Mouse (Mus musculus) cerebellum, adult 2 months (tissue): ENCODE data around the gene Adcyap1r1.

ENCODE experiments used
- CTCF ChIP-seq: fragments of 200-500 bp; IDR thresholded peaks from 2 replicates; pipeline ENCODE4 v1.5.1; 2011; ENCODE audit warnings: low read depth, mild to moderate bottlenecking, control low read depth, low read length, moderate library complexity, borderline replicate concordance; ENCODE audit not compliant: insufficient read depth
- POLR2A ChIP-seq: fragments of 200-500 bp; IDR thresholded peaks from 2 replicates; pipeline ENCODE4 v1.6.1; 2011; ENCODE audit warnings: low read length, control low read depth, borderline replicate concordance; ENCODE audit not compliant: insufficient read depth

DNA sequence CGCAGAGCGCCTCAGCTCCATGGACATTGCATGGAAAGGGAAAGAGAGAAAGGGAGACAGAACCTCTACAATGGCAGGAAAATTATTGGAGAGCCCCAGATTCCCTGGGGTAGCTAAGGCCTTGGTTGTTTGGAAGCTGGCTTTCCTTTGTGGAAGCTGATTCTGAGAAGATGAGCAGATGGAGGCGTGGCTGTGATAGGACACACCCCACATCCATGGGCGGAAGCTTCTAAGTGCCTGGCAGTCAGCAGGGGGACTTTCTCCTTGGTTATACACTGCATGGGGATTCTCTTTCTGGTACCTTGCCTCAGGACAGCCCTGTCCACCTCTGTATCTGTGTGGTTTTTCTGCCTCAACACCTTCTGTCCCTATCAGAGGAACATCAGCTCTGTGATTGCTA lies 33.4 kb downstream of the Adcyap1r1 start:
- TF ChIP-seq POLR2A (no peak), CTCF (no peak)
